Mouse (Mus musculus) small intestine, adult 2 months (tissue): ENCODE results near the gene Sept9. TPM values are rescaled to one million over a fixed set of nuclear protein-coding genes. Genes with fewer than 3 reads are reported as not detected.

Experiments used
- H3K27ac ChIP-seq: fragments of 200-500 bp; 2 replicates; pipeline ENCODE4 v1.5.1; 2012; ENCODE audit warnings: low read depth, low read length, control low read depth, inconsistent platforms; ENCODE audit not compliant: insufficient read depth
- H3K27me3 ChIP-seq: fragments of 200-500 bp; 2 replicates; pipeline ENCODE4 v1.6.1; 2012; ENCODE audit warnings: mild to moderate bottlenecking, moderate library complexity, low read length, inconsistent platforms; ENCODE audit not compliant: control insufficient read depth, insufficient read depth
- H3K36me3 ChIP-seq: fragments of 200-500 bp; 2 replicates; pipeline ENCODE4 v1.6.1; 2012; ENCODE audit warnings: mild to moderate bottlenecking, low read length, control low read depth, inconsistent platforms; ENCODE audit not compliant: control insufficient read depth, insufficient read depth
- H3K4me1 ChIP-seq: fragments of 200-500 bp; 2 replicates; pipeline ENCODE4 v1.6.1; 2012; ENCODE audit warnings: low read length, inconsistent platforms, mixed read lengths; ENCODE audit not compliant: control insufficient read depth, insufficient read depth, insufficient read length
- H3K4me3 ChIP-seq: fragments of 200-500 bp; 2 replicates; pipeline ENCODE4 v1.5.1; 2012; ENCODE audit warnings: low read depth, mild to moderate bottlenecking, control low read depth, inconsistent platforms, low read length, moderate library complexity
- CTCF ChIP-seq: fragments of 200-500 bp; IDR thresholded peaks from 2 replicates; pipeline ENCODE4 v1.5.1; 2012; ENCODE audit warnings: low read depth, mild to moderate bottlenecking, control low read depth, inconsistent platforms, low read length, moderate library complexity, mixed read lengths; ENCODE audit not compliant: insufficient replicate concordance, insufficient read length; ENCODE audit errors: extremely low read depth
- POLR2A ChIP-seq: fragments of 200-500 bp; IDR thresholded peaks from 2 replicates; pipeline ENCODE4 v1.6.1; 2012; ENCODE audit warnings: low read depth, mild to moderate bottlenecking, control low read depth, inconsistent platforms, low read length, moderate library complexity
- WGBS: fragments of 180-500 bp; shearing (Covaris S2); methylation state at CpG from one replicate; pipeline ENCODE4 v1.1.7; 2018; 5-methylcytosine and 5-hydroxymethylcytosine counted together
- polyA plus RNA-seq: library from polyadenylated mRNA; depleted of rRNA; stranded (reverse); fragments of >200 nt; gene quantifications from 2 replicates; pipeline ENCODE4 v1.2.3, GENCODE M21; 2012

Sept9 gene
- polyA plus RNA-seq, 1 experiment = 31.0 TPM

DNA sequence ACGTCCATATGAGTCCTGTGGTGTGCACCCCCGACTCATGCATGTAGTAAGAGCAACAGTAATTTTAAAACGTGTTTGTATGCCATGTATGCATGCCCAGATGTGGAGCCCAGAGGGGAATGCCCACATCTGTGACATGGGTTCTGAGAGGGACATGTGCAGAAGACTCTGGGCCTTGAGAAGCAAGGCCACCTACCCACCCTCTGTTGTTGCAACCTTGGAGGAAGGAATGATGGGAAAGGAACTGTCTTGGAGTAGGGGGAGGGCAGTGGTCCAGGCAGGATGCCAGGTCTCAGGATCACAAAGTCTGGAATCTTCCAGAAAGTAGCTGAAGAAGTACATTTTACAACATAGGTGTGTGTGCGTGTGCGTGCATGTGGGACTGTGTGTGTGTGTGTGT, 102.9 kb downstream of the Sept9 start:
- TF ChIP-seq CTCF (no peak), POLR2A (no peak)
- Histone ChIP-seq H3K36me3 (no peaks in the 10 kb centered on the region), H3K4me1 (peaks cover 15% of the 10 kb centered on the region), H3K4me3 (no peak overlapping the region), H3K27ac (no peak overlapping the region), H3K27me3 (no peaks in the 10 kb centered on the region)
- WGBS = 85% methylated on average over 5 of the region's 5 CpGs

- peaks cover 41% of the 10 kb centered on the region for H3K4me1 ChIP-seq
- 83% methylated on average over 7 of the region's 7 CpGs for WGBS
- H3K27me3 ChIP-seq = no peaks in the 10 kb centered on the region
- H3K36me3 ChIP-seq = no peaks in the 10 kb centered on the region
- no peak overlapping the region for H3K27ac ChIP-seq
- TF ChIP-seq CTCF (no peak), POLR2A (no peak)
- no peak overlapping the region for H3K4me3 ChIP-seq
Measured at GRCm38 (mm10) chr11:117305509-117306188, 106.2 kb downstream of the Sept9 start.

DNA sequence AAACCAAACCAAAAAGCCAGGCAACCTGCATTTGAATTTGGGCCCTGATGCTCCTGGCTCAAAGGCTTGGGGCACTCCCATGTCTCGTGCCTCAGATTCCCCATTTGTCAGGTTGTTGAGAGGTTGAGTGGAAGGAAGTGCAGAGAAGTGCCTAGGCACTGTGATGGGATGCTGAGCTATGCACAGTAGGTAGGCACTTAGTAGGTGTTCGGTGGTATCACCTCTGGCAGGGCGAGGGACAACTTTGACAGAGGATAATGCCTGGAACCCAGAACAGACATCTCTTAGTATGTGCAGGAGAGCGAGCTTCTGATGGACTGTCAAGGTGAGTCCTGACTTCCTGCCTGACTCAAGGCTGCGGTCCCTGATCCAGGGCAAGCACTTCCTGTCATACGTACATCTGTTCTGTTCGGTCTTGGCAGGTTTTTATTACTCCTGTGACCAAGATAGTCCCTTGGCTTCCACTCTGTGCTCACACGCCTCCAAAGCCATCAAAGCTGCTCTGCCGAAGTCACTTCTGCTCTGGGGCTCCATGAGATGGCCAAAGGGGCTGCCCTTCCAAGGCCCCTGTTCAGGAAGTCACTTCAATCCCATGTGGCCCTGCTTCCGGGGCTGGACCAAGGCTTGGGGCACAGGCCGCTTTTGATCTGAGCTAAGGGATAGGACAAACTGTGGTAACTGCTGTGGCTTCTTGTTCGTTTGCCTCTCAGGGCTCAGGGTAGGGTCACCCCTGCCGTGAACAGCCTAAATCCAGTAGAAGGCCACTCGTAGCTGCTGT, 107.0 kb downstream of the Sept9 start:
- peaks cover 43% of the 10 kb centered on the region for H3K4me1 ChIP-seq
- H3K27ac ChIP-seq = peak overlapping the region; percentile 24; the same call in 1 of the 2 replicates
- no peak overlapping the region for H3K4me3 ChIP-seq
- H3K36me3 ChIP-seq = no peaks in the 10 kb centered on the region
- no peaks in the 10 kb centered on the region for H3K27me3 ChIP-seq
- 64% methylated on average over 14 of the region's 14 CpGs for WGBS
- no peak for TF ChIP-seq CTCF
- no peak for TF ChIP-seq POLR2A

DNA sequence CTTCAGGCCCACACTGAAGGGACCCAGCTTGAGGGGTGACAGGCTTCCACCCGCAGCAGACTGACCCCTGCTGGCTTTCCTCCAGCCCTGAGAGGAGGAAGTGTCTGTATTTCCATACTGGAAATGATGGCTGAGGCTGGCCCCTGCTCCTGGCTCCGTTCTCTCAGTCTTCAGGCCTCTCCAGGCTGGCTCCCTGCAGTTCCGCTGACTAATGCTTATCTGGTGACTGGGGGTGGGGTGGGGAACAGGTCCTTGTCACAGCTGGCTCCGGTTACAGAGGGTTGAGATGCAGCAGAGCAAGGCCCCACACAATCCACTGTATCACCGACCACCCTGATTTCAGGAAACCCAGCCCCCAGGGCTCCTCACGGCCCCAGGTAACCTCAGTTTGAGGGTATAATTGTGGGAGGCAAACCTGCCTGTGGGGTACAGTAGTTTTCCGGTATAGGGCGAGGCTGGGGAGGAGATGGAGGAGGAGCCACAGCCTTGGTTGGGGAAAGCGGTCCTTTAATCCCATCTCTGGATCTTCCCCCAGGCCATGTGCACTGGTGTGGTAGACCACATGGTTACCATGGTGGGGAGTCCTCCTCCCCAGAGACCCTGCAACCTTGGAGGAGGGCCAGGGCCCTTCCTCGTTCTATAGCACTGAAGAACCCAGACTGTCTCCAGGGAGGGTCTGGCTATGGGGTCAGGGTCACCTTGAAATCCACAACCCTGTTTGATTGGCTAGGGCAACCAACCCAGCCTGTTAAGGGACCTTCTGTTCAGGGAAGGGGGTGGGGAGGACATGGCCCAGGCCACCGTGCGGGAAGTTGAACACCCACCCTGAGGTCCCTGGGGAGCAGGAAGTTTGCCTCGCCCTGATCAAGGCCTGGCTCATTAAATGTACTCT, 108.7 kb downstream of the Sept9 start:
- peak overlapping the region; percentile 8 for H3K4me3 ChIP-seq
- no peaks in the 10 kb centered on the region for H3K36me3 ChIP-seq
- peaks cover 53% of the 10 kb centered on the region for H3K4me1 ChIP-seq
- H3K27me3 ChIP-seq = no peaks in the 10 kb centered on the region
- WGBS = 47% methylated on average over 13 of the region's 13 CpGs
- no peak for TF ChIP-seq CTCF
- H3K27ac ChIP-seq = peak overlapping the region; percentile 30

DNA sequence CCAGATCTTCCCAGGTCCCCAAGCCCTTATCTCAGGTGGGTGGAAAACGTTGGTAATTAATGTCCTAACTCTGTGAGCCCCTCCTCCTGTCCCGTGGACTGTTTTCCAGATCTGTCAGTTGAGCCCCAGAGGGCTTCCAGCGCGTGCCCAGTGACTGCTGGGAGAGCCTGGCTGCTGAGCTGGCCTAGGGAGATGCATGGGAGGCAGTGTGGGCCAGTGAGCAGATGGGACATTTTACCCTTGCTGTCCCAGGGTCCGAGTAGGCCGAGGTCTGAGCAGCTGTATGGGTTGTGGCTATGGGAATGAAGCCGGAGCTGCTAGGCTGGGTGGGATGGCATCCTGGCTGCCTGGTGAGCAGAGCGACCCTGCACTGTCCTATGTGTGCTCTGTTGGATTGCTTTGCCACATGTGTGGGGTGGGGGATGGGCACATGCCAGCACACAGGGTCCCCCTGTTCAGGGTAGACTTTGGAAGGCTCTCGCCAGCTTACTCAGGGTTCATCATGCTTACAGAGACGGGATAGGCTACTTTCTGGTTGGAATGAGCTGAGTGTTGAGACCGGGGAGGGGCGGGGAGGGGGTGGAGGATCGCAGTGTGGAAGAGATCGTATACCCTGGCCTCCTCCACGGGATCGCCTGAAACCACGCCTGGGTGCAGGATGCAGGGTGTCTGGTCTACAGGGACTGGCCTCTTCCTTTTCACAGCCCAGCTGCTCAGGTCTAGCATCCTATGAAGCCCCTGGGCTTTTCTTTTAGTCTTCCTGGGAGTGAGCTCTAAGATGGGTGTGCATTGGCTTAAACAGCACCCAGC, 109.9 kb downstream of the Sept9 start:
- H3K4me1 ChIP-seq = peaks cover 57% of the 10 kb centered on the region
- no peak overlapping the region for H3K27ac ChIP-seq
- H3K27me3 ChIP-seq = no peaks in the 10 kb centered on the region
- no peak for TF ChIP-seq POLR2A
- TF ChIP-seq CTCF = no peak
- H3K36me3 ChIP-seq = no peaks in the 10 kb centered on the region
- no peak overlapping the region for H3K4me3 ChIP-seq
- 76% methylated on average over 17 of the region's 17 CpGs for WGBS

DNA sequence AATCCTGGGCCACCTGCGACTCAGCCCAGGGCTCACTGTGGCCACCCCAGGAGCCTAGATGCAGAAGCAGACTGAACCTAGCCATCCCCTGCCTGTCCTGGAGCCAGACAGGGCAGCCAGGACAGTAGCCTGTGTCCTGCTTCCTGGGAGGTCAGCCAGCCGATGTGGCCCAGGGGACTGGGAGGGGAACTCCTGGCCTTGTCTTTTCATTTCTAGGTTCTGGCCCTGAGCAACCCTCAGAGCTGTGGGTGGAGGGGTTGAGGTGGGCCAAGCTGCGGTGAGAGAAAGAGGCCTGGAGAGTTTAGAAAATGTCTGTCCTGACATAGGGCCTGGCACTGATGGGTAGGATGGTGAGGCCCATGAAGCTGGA, 110.4 kb downstream of the Sept9 start:
- no peaks in the 10 kb centered on the region for H3K36me3 ChIP-seq
- 86% methylated on average over 3 of the region's 3 CpGs for WGBS
- no peaks in the 10 kb centered on the region for H3K27me3 ChIP-seq
- no peak for TF ChIP-seq POLR2A
- no peak for TF ChIP-seq CTCF
- no peak overlapping the region for H3K4me3 ChIP-seq
- no peak overlapping the region for H3K27ac ChIP-seq
- H3K4me1 ChIP-seq = peaks cover 62% of the 10 kb centered on the region
